Mouse (Mus musculus) erythroblast, embryonic 14.5 days (primary cell): ENCODE measurements around the gene Adamtsl5.

Source experiments
- GATA1 ChIP-seq: IDR thresholded peaks from 2 replicates; pipeline ENCODE4 v1.6.1; 2012; ENCODE audit warnings: low read length, inconsistent platforms, mixed read lengths
- TAL1 ChIP-seq: IDR thresholded peaks from 3 replicates; pipeline ENCODE4 v1.6.1; 2012; ENCODE audit warnings: low read length, inconsistent platforms, mixed read lengths

GRCm38 (mm10) chr10:80321014-80321669, 27.1 kb downstream of the Adamtsl5 start:
- TF ChIP-seq GATA1 (no peak), TAL1 (no peak)
